Mouse (Mus musculus) stomach, postnatal 0 days (tissue): ENCODE data around the gene Cdk10.

Experiments used
- CTCF ChIP-seq: IDR thresholded peaks from 2 replicates; pipeline ENCODE4 v1.5.1; 2016; ENCODE audit warnings: antibody characterized with exemption, low read depth, mild to moderate bottlenecking, moderate library complexity
- EP300 ChIP-seq: optimal IDR thresholded peaks from 2 replicates; pipeline ENCODE3; 2016; ENCODE audit warnings: antibody characterized with exemption

DNA sequence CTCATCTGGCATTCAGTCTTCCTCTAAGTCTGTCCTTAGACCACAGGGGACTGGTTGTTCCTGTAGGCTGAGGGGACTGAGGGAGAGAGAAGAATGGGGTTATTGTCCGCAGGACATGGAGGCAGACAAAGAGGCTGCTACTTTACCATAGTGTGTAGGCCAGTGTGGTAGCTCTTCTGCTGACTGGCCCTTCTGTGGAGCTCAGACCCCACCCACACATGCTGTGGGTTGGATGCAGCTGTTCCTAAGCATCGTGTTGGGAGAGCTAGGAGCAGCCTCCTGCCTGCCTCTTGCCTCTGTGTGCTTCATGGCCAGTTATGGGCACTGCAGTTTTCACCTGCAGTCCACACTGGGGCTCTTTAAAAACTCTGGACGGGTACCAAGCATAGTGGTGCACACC, 32.5 kb downstream of the Cdk10 start:
- no peak for TF ChIP-seq CTCF
- no peak for TF ChIP-seq EP300
